Mouse (Mus musculus) heart, postnatal 0 days (tissue): ENCODE measurements around the gene Ubtd1.

Experiments used
- CTCF ChIP-seq: IDR thresholded peaks from 2 replicates; pipeline ENCODE4 v1.5.1; 2016; ENCODE audit warnings: antibody characterized with exemption, control low read depth, low read depth
- EP300 ChIP-seq: IDR thresholded peaks from 2 replicates; pipeline ENCODE4 v1.6.1; 2016; ENCODE audit warnings: antibody characterized with exemption, low read depth

DNA sequence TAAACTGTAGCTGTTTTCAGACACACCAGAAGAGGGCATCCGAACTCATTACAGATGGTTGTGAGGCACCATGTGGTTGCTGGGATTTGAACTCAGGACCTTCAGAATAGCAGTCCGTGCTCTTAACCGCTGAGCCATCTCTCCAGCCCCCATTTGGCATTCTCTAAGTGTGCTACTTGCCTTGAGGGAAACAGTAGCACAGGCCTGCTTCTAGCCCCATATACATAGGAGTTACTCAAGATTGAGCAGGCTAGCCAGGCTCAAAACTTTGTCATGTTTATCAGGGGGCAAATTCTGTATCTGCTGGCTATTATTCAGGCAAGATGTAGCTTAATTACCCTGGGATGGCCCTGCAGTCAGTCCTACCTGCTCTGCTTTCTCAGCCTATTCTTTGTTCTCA lies 69.8 kb downstream of the Ubtd1 start:
- TF ChIP-seq CTCF = no peak
- TF ChIP-seq EP300 = no peak
